Mouse (Mus musculus): ENCODE data around the gene Pla1a. TPM values are rescaled to one million over a fixed set of nuclear protein-coding genes. Genes with fewer than 3 reads are reported as not detected.
A peak's percentile ranks its signal among the peaks of the same experiment; 100 is the strongest.

Gene Pla1a
- polyA plus RNA-seq, 1 experiment from 2014 or later, result 0.81 TPM

DNA sequence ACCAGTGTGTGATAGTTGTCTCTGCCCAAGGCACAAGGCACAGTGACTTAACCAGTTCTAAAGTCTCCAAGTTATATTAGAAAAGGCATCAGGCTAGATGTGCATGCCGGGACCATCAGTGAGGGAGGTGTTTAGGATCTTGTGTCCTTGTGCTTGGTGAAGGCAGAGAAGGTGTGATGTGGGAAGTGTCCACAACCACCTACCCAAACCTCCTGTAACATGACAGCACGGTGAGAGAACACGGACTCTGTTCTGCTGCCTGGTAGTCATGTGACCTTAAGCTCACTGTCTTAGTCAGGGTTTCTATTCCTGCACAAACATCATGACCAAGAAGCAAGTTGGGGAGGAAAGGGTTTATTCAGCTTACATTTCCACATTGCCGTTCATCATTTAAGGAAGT is 66.7 kb downstream of the Pla1a start:
- Histone ChIP-seq H3K27ac (ENCODE audit: low read depth) (no peak overlapping the region), H3K9me3 (ENCODE audit: control insufficient read depth, low read length) (no peaks in the 10 kb centered on the region), H3K27me3 (replicated peaks; ENCODE audit: control insufficient read depth, insufficient read depth, low read length) (no peaks in the 10 kb centered on the region), H3K9ac (ENCODE audit: low read length) (no peak overlapping the region), H3K36me3 (ENCODE audit: control insufficient read depth, insufficient read depth, low read length) (no peaks in the 10 kb centered on the region), H3K4me3 (ENCODE audit: low read depth, low read length) (no peak overlapping the region), H3K4me1 (replicated peaks; ENCODE audit: control insufficient read depth, insufficient read depth, low read length) (peaks cover 12% of the 10 kb centered on the region; the same call in 1 of the 2 replicates), H3K4me2 (ENCODE audit: low read length) (no peak overlapping the region)
- ATAC-seq (replicated peaks; ENCODE audit: low FRiP score, low TSS enrichment, low read depth), result no peak
- DNase-seq (ENCODE audit: low spot score), result no peak
- 80% methylated on average over 4 of the region's 4 CpGs for WGBS

DNA sequence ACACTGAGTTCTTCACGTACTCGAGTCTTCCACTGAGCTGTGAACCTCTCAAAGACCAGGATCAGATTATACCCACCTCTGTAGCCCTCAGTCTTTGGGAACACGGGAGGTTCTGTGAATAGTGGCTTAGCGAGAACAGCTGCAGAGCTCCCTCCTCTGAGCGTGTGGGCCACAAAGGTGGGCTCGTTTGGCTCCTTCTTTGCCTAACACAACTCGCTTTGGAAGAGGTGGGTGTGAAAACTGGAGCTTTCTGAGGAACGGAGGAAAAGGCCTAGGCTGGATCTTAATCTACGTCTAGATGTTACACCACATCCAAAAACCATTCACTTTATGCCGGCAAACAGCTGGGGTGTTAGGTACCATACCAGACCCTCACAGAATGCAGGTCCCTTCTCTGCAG is 67.6 kb downstream of the Pla1a start:
- H3K27me3 ChIP-seq (replicated peaks; ENCODE audit: control insufficient read depth, insufficient read depth, low read length), result no peaks in the 10 kb centered on the region
- no peaks in the 10 kb centered on the region for H3K9me3 ChIP-seq (ENCODE audit: control insufficient read depth, low read length)
- H3K4me3 ChIP-seq (ENCODE audit: low read depth, low read length), result no peak overlapping the region
- H3K9ac ChIP-seq (ENCODE audit: low read length), result no peak overlapping the region
- no peak for DNase-seq (ENCODE audit: low spot score)
- H3K36me3 ChIP-seq (ENCODE audit: control insufficient read depth, insufficient read depth, low read length), result no peaks in the 10 kb centered on the region
- no peak for ATAC-seq (replicated peaks; ENCODE audit: low FRiP score, low TSS enrichment, low read depth)
- WGBS, result 80% methylated on average over 10 of the region's 10 CpGs
- no peak overlapping the region for H3K4me2 ChIP-seq (ENCODE audit: low read length)
- peaks cover 13% of the 10 kb centered on the region; the same call in 1 of the 2 replicates for H3K4me1 ChIP-seq (replicated peaks; ENCODE audit: control insufficient read depth, insufficient read depth, low read length)
- H3K27ac ChIP-seq (ENCODE audit: low read depth), result no peak overlapping the region

DNA sequence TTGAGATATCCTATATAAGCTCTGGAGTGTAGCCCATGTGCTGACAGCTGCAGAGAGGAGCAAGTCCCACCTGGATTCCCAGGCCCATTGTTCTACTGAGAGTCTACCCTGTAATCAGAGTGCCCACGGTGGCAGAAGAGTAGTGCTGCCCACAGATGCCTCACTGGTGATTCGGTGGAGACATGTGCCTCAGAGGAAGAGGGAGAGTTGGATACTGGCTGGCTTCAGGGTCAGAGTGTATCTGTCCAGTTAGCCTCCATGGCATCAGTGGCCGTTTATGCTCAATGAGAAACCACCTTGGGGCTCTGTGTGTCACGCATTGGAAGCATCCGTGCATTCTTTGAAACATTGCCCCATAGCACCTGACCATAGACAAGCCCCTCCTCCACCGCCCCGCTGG is 69.3 kb downstream of the Pla1a start:
- no peaks in the 10 kb centered on the region for H3K9me3 ChIP-seq (ENCODE audit: control insufficient read depth, low read length)
- no peak for DNase-seq (ENCODE audit: low spot score)
- peak overlapping the region; percentile 30 for H3K4me3 ChIP-seq (ENCODE audit: low read depth, low read length)
- H3K9ac ChIP-seq (ENCODE audit: low read length), result no peak overlapping the region
- no peaks in the 10 kb centered on the region for H3K27me3 ChIP-seq (replicated peaks; ENCODE audit: control insufficient read depth, insufficient read depth, low read length)
- no peak for ATAC-seq (replicated peaks; ENCODE audit: low FRiP score, low TSS enrichment, low read depth)
- H3K27ac ChIP-seq (ENCODE audit: low read depth), result no peak overlapping the region
- H3K4me1 ChIP-seq (replicated peaks; ENCODE audit: control insufficient read depth, insufficient read depth, low read length), result peaks cover 13% of the 10 kb centered on the region; the same call in 1 of the 2 replicates
- H3K36me3 ChIP-seq (ENCODE audit: control insufficient read depth, insufficient read depth, low read length), result no peaks in the 10 kb centered on the region
- peak overlapping the region; percentile 38 for H3K4me2 ChIP-seq (ENCODE audit: low read length)
- 51% methylated on average over 7 of the region's 7 CpGs for WGBS

DNA sequence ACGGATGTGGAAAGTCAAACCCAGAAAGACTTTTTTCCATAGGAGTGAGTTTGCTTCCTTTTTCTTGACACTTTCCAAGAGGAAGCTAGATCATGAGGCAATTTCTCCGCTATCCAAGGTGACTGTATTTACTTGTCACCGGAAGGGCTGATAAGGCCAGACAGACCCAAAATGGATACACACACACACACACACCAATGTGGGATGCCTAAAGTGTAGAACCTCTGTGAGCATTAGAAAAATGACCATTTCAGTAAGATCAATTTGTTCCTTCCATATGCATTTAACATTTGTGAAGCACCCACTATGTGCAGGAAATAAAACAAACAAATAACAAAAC is 69.7 kb downstream of the Pla1a start:
- H3K27ac ChIP-seq (ENCODE audit: low read depth), result no peak overlapping the region
- H3K4me1 ChIP-seq (replicated peaks; ENCODE audit: control insufficient read depth, insufficient read depth, low read length), result peaks cover 13% of the 10 kb centered on the region; the same call in 1 of the 2 replicates
- H3K4me2 ChIP-seq (ENCODE audit: low read length), result peak overlapping the region; percentile 38
- H3K27me3 ChIP-seq (replicated peaks; ENCODE audit: control insufficient read depth, insufficient read depth, low read length), result no peaks in the 10 kb centered on the region
- 40% methylated on average over 3 of the region's 3 CpGs for WGBS
- H3K9ac ChIP-seq (ENCODE audit: low read length), result no peak overlapping the region
- no peaks in the 10 kb centered on the region for H3K9me3 ChIP-seq (ENCODE audit: control insufficient read depth, low read length)
- H3K4me3 ChIP-seq (ENCODE audit: low read depth, low read length), result peak overlapping the region; percentile 30
- ATAC-seq (replicated peaks; ENCODE audit: low FRiP score, low TSS enrichment, low read depth) (no peak), DNase-seq (ENCODE audit: low spot score) (no peak)
- no peaks in the 10 kb centered on the region for H3K36me3 ChIP-seq (ENCODE audit: control insufficient read depth, insufficient read depth, low read length)

DNA sequence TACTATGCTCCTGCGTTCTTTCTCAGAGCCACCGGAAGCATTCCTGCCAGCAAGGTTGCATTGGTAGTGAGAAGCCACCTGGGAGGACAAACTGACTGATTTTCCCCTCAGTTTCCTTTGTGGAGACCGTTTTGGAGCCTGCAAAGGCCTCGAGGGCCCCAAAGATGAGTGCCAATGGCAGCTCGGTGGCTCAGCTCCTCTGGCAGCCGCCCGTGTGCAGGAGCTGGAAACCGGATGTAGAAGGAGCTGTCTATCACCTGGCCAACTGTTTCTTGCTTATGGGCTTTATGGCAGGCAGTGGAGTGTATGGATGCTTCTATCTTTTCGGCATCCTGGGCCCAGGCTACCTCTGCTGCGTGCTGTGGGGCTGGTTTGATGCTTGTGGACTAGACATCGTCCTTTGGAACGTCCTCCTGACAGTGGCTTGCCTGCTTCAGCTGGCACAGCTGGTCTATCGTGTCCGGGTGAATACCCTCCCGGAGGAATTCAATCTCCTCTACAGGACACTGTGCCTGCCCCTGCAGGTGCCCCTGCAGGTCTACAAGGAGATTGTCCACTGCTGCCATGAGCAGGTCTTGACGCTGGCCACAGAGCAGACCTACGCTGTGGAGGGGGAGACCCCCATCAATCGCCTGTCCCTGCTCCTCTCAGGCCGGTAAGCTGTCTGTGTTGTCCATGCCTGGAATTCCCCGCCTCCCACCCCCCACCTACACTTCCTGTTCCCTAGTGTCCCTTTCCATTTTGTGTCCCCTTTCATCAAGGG is 70.3 kb downstream of the Pla1a start:
- no peak for ATAC-seq (replicated peaks; ENCODE audit: low FRiP score, low TSS enrichment, low read depth)
- H3K4me1 ChIP-seq (replicated peaks; ENCODE audit: control insufficient read depth, insufficient read depth, low read length), result peaks cover 13% of the 10 kb centered on the region; the same call in 1 of the 2 replicates
- no peaks in the 10 kb centered on the region for H3K9me3 ChIP-seq (ENCODE audit: control insufficient read depth, low read length)
- peak; percentile 60 for DNase-seq (ENCODE audit: low spot score)
- H3K4me2 ChIP-seq (ENCODE audit: low read length), result peak overlapping the region; percentile 38
- H3K27ac ChIP-seq (ENCODE audit: low read depth), result peak overlapping the region; percentile 70; the same call in 1 of the 2 replicates
- H3K9ac ChIP-seq (ENCODE audit: low read length), result peak overlapping the region; percentile 27
- H3K4me3 ChIP-seq (ENCODE audit: low read depth, low read length), result peak overlapping the region; percentile 30
- H3K27me3 ChIP-seq (replicated peaks; ENCODE audit: control insufficient read depth, insufficient read depth, low read length), result no peaks in the 10 kb centered on the region
- no peaks in the 10 kb centered on the region for H3K36me3 ChIP-seq (ENCODE audit: control insufficient read depth, insufficient read depth, low read length)
- WGBS, result 37% methylated on average over 20 of the region's 20 CpGs

DNA sequence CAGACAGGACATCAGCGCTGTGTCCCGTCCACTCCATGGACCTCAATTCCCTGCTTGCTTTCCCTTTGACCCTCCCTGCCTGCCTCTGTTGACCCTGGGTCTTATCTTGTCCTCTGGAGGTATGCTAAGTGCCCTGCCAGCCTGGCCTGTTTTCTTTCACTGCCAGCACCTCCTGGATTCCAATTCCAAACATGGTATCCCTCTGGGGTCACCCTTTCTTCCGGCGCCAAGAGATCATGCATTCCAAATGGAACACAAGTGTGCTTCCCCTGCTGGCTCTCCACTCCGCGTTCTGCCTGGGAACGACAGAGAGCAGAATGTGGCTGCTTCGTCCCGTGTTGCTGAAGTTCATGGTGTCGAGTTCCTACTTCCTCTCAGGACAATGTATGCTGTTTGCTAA is 71.0 kb downstream of the Pla1a start, which contains the start of gene Popdc2:
TSS of gene Popdc2 (plus strand) at position 277 of the 400 bp plus-strand sequence.
- peak within 1 kb of the TSS; percentile 70; the same call in 1 of the 2 replicates for H3K27ac ChIP-seq (ENCODE audit: low read depth)
- H3K4me2 ChIP-seq (ENCODE audit: low read length), result peak within 1 kb of the TSS; percentile 38
- ATAC-seq (replicated peaks; ENCODE audit: low FRiP score, low TSS enrichment, low read depth), result no peak
- peak within 1 kb of the TSS; percentile 27 for H3K9ac ChIP-seq (ENCODE audit: low read length)
- no peaks in the 10 kb centered on the region for H3K27me3 ChIP-seq (replicated peaks; ENCODE audit: control insufficient read depth, insufficient read depth, low read length)
- peaks cover 13% of the 10 kb centered on the region; the same call in 1 of the 2 replicates for H3K4me1 ChIP-seq (replicated peaks; ENCODE audit: control insufficient read depth, insufficient read depth, low read length)
- WGBS, result 17% methylated on average over 10 of the region's 10 CpGs
- DNase-seq (ENCODE audit: low spot score), result no peak
- H3K4me3 ChIP-seq (ENCODE audit: low read depth, low read length), result peak within 1 kb of the TSS; percentile 30
- no peaks in the 10 kb centered on the region for H3K9me3 ChIP-seq (ENCODE audit: control insufficient read depth, low read length)
- H3K36me3 ChIP-seq (ENCODE audit: control insufficient read depth, insufficient read depth, low read length), result no peaks in the 10 kb centered on the region

DNA sequence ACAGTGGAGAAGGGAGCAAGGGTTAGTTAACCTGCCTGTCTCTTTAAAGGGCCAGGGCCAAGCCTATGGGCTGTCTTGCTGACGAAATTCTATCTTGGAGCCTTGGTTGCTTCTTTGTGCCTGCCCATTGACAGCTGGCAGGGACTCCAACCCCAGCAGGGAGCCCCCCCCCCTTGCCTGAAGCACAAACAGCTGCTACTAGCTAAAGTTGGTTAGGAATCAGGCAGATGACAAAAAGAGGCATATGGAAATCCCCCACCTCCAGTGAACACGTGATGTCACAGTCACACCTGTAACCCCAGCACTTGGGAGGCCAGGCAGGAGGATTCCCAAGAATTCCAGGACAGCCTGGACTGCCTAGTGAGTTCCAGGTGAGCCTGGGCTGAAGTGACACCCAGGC is 72.6 kb downstream of the Pla1a start:
- peaks cover 13% of the 10 kb centered on the region; the same call in 1 of the 2 replicates for H3K4me1 ChIP-seq (replicated peaks; ENCODE audit: control insufficient read depth, insufficient read depth, low read length)
- H3K9ac ChIP-seq (ENCODE audit: low read length), result no peak overlapping the region
- ATAC-seq (replicated peaks; ENCODE audit: low FRiP score, low TSS enrichment, low read depth) (no peak), DNase-seq (ENCODE audit: low spot score) (no peak)
- H3K4me2 ChIP-seq (ENCODE audit: low read length), result no peak overlapping the region
- H3K36me3 ChIP-seq (ENCODE audit: control insufficient read depth, insufficient read depth, low read length), result no peaks in the 10 kb centered on the region
- no peak overlapping the region for H3K27ac ChIP-seq (ENCODE audit: low read depth)
- no peaks in the 10 kb centered on the region for H3K9me3 ChIP-seq (ENCODE audit: control insufficient read depth, low read length)
- WGBS, result 55% methylated on average over 2 of the region's 2 CpGs
- no peaks in the 10 kb centered on the region for H3K27me3 ChIP-seq (replicated peaks; ENCODE audit: control insufficient read depth, insufficient read depth, low read length)
- no peak overlapping the region for H3K4me3 ChIP-seq (ENCODE audit: low read depth, low read length)

DNA sequence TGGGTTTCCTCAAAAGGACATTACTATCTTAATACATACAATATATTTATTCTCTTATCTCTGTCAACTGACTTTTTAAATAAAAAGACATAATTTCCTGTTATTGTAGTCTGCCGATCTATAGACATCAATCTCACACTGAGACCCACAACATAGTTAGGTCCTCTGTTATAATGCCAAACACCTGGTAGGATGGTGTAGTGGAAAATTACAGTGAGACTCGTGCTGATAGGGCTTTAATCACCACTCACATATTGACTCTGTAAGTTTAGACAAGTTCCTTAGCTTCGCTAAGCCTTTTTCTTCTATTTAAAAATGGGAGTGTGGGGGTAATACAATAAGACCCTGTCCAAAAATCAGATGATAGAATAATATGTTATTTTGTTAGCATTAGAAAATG is 73.1 kb downstream of the Pla1a start:
- Histone ChIP-seq H3K4me2 (ENCODE audit: low read length) (no peak overlapping the region), H3K27ac (ENCODE audit: low read depth) (no peak overlapping the region), H3K9ac (ENCODE audit: low read length) (no peak overlapping the region), H3K36me3 (ENCODE audit: control insufficient read depth, insufficient read depth, low read length) (no peaks in the 10 kb centered on the region), H3K4me3 (ENCODE audit: low read depth, low read length) (no peak overlapping the region), H3K9me3 (ENCODE audit: control insufficient read depth, low read length) (no peaks in the 10 kb centered on the region), H3K4me1 (replicated peaks; ENCODE audit: control insufficient read depth, insufficient read depth, low read length) (peaks cover 13% of the 10 kb centered on the region; the same call in 1 of the 2 replicates), H3K27me3 (replicated peaks; ENCODE audit: control insufficient read depth, insufficient read depth, low read length) (no peaks in the 10 kb centered on the region)
- ATAC-seq (replicated peaks; ENCODE audit: low FRiP score, low TSS enrichment, low read depth) (no peak), DNase-seq (ENCODE audit: low spot score) (no peak)
- 68% methylated on average over 3 of the region's 3 CpGs for WGBS

DNA sequence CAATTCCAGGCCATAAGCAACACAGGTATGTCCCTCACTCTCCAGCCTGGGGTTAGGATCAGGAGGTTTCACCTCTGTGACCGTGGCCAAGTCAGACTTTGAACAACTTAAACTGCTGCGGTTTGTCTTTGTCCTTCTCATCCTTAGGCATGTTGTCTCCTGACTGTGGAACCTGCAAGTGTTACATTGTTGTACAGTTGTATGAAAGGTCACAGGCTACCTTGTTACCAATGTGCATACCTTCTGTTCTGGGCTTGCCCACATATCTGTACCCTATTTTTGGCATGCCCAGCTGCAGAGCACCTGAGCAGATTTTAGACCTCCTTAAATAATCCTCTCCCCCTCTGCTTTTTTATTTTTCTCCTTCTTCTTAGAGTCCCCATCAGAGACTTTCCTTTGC is 73.7 kb downstream of the Pla1a start:
- Histone ChIP-seq H3K4me2 (ENCODE audit: low read length) (no peak overlapping the region), H3K4me1 (replicated peaks; ENCODE audit: control insufficient read depth, insufficient read depth, low read length) (peaks cover 13% of the 10 kb centered on the region; the same call in 1 of the 2 replicates), H3K27me3 (replicated peaks; ENCODE audit: control insufficient read depth, insufficient read depth, low read length) (no peaks in the 10 kb centered on the region), H3K9me3 (ENCODE audit: control insufficient read depth, low read length) (no peaks in the 10 kb centered on the region), H3K4me3 (ENCODE audit: low read depth, low read length) (no peak overlapping the region), H3K27ac (ENCODE audit: low read depth) (no peak overlapping the region), H3K9ac (ENCODE audit: low read length) (no peak overlapping the region), H3K36me3 (ENCODE audit: control insufficient read depth, insufficient read depth, low read length) (no peaks in the 10 kb centered on the region)
- DNase-seq (ENCODE audit: low spot score) (no peak), ATAC-seq (replicated peaks; ENCODE audit: low FRiP score, low TSS enrichment, low read depth) (no peak)
- WGBS, result 91% methylated on average over 2 of the region's 2 CpGs

Data from intestine, embryonic 14.5 days (tissue).